Mouse (Mus musculus): ENCODE measurements around the gene Lrmp. TPM values are rescaled to one million over a fixed set of nuclear protein-coding genes. Genes with fewer than 3 reads are reported as not detected.
"Not testable (repeated sequence)": the region's sequence is repeated elsewhere in the genome, so short reads cannot be mapped to it uniquely, and the experiment has no call there.

The Lrmp gene
- polyA plus RNA-seq, 1 experiment from 2014 or later, result 31.4 TPM

- Histone ChIP-seq H3K4me2 (ENCODE audit: low read depth, low read length) (no peak overlapping the region), H3K36me3 (ENCODE audit: control insufficient read depth, insufficient read depth, low read length) (no peaks in the 10 kb centered on the region), H3K9ac (ENCODE audit: low read length) (no peak overlapping the region), H3K9me3 (replicated peaks; ENCODE audit: control insufficient read depth, low read length) (no peaks in the 10 kb centered on the region), H3K27ac (ENCODE audit: low read length) (no peak overlapping the region), H3K27me3 (ENCODE audit: control insufficient read depth, insufficient read depth, low read length) (no peaks in the 10 kb centered on the region), H3K4me3 (replicated peaks; ENCODE audit: low read length) (no peak overlapping the region), H3K4me1 (ENCODE audit: control insufficient read depth, insufficient read depth, low read length) (no peaks in the 10 kb centered on the region)
- WGBS, result 95% methylated on average over 3 of the region's 3 CpGs
- ATAC-seq (ENCODE audit: insufficient read depth, low FRiP score), result no peak
Observed at GRCm38 (mm10) chr6:145127652-145128051, 12.2 kb downstream of the Lrmp start.

- WGBS, result 73% methylated on average over 4 of the region's 4 CpGs
Observed at GRCm38 (mm10) chr6:145129563-145129962, 14.1 kb downstream of the Lrmp start.

GRCm38 (mm10) chr6:145131991-145132390, 16.5 kb downstream of the Lrmp start:
- WGBS, result 77% methylated on average over 5 of the region's 5 CpGs
- ATAC-seq (ENCODE audit: insufficient read depth, low FRiP score), result no peak

More at GRCm38 (mm10) chr6:145129563-145129962, 14.1 kb downstream of the Lrmp start:
- Histone ChIP-seq H3K9me3 (replicated peaks; ENCODE audit: control insufficient read depth, low read length) (no peaks in the 10 kb centered on the region), H3K9ac (ENCODE audit: low read length) (no peak overlapping the region), H3K36me3 (ENCODE audit: control insufficient read depth, insufficient read depth, low read length) (no peaks in the 10 kb centered on the region), H3K4me3 (replicated peaks; ENCODE audit: low read length) (no peak overlapping the region), H3K4me1 (ENCODE audit: control insufficient read depth, insufficient read depth, low read length) (no peaks in the 10 kb centered on the region), H3K27ac (ENCODE audit: low read length) (no peak overlapping the region), H3K4me2 (ENCODE audit: low read depth, low read length) (no peak overlapping the region), H3K27me3 (ENCODE audit: control insufficient read depth, insufficient read depth, low read length) (no peaks in the 10 kb centered on the region)
- no peak for ATAC-seq (ENCODE audit: insufficient read depth, low FRiP score)

GRCm38 (mm10) chr6:145132969-145133368, 17.5 kb downstream of the Lrmp start:
- WGBS, result 72% methylated on average over 5 of the region's 5 CpGs

More at GRCm38 (mm10) chr6:145131991-145132390, 16.5 kb downstream of the Lrmp start:
- H3K9ac ChIP-seq (ENCODE audit: low read length), result no peak overlapping the region
- no peak overlapping the region for H3K4me2 ChIP-seq (ENCODE audit: low read depth, low read length)
- no peak overlapping the region for H3K4me3 ChIP-seq (replicated peaks; ENCODE audit: low read length)
- H3K36me3 ChIP-seq (ENCODE audit: control insufficient read depth, insufficient read depth, low read length), result no peaks in the 10 kb centered on the region
- no peaks in the 10 kb centered on the region for H3K4me1 ChIP-seq (ENCODE audit: control insufficient read depth, insufficient read depth, low read length)
- no peaks in the 10 kb centered on the region for H3K27me3 ChIP-seq (ENCODE audit: control insufficient read depth, insufficient read depth, low read length)
- no peak overlapping the region for H3K27ac ChIP-seq (ENCODE audit: low read length)
- H3K9me3 ChIP-seq (replicated peaks; ENCODE audit: control insufficient read depth, low read length), result no peaks in the 10 kb centered on the region

GRCm38 (mm10) chr6:145135295-145135694, 19.8 kb downstream of the Lrmp start:
- Histone ChIP-seq H3K36me3 (ENCODE audit: control insufficient read depth, insufficient read depth, low read length) (no peaks in the 10 kb centered on the region), H3K27ac (ENCODE audit: low read length) (no peak overlapping the region), H3K4me1 (ENCODE audit: control insufficient read depth, insufficient read depth, low read length) (no peaks in the 10 kb centered on the region), H3K9me3 (replicated peaks; ENCODE audit: control insufficient read depth, low read length) (no peaks in the 10 kb centered on the region), H3K27me3 (ENCODE audit: control insufficient read depth, insufficient read depth, low read length) (no peaks in the 10 kb centered on the region), H3K4me2 (ENCODE audit: low read depth, low read length) (no peak overlapping the region), H3K9ac (ENCODE audit: low read length) (no peak overlapping the region), H3K4me3 (replicated peaks; ENCODE audit: low read length) (no peak overlapping the region)
- ATAC-seq (ENCODE audit: insufficient read depth, low FRiP score), result no peak
- 65% methylated on average over 3 of the region's 3 CpGs for WGBS

More at GRCm38 (mm10) chr6:145132969-145133368, 17.5 kb downstream of the Lrmp start:
- not testable (repeated sequence) for H3K36me3 ChIP-seq (ENCODE audit: control insufficient read depth, insufficient read depth, low read length); H3K4me1 ChIP-seq (ENCODE audit: control insufficient read depth, insufficient read depth, low read length); ATAC-seq (ENCODE audit: insufficient read depth, low FRiP score); H3K9ac ChIP-seq (ENCODE audit: low read length); H3K27me3 ChIP-seq (ENCODE audit: control insufficient read depth, insufficient read depth, low read length); H3K27ac ChIP-seq (ENCODE audit: low read length); H3K4me2 ChIP-seq (ENCODE audit: low read depth, low read length); H3K4me3 ChIP-seq (replicated peaks; ENCODE audit: low read length); H3K9me3 ChIP-seq (replicated peaks; ENCODE audit: control insufficient read depth, low read length)

GRCm38 (mm10) chr6:145135804-145136203, 20.4 kb downstream of the Lrmp start:
- no peak for ATAC-seq (ENCODE audit: insufficient read depth, low FRiP score)
- 54% methylated on average over 9 of the region's 9 CpGs for WGBS

GRCm38 (mm10) chr6:145136831-145137230, 21.4 kb downstream of the Lrmp start:
- WGBS, result 89% methylated on average over 5 of the region's 5 CpGs
- Histone ChIP-seq H3K27me3 (ENCODE audit: control insufficient read depth, insufficient read depth, low read length) (no peaks in the 10 kb centered on the region), H3K4me3 (replicated peaks; ENCODE audit: low read length) (no peak overlapping the region), H3K4me1 (ENCODE audit: control insufficient read depth, insufficient read depth, low read length) (0 out of 2 replicates have a peak, but pooled peaks cover 2% of the 10 kb centered on the region), H3K36me3 (ENCODE audit: control insufficient read depth, insufficient read depth, low read length) (no peaks in the 10 kb centered on the region), H3K27ac (ENCODE audit: low read length) (no peak overlapping the region), H3K9ac (ENCODE audit: low read length) (no peak overlapping the region), H3K9me3 (replicated peaks; ENCODE audit: control insufficient read depth, low read length) (no peaks in the 10 kb centered on the region), H3K4me2 (ENCODE audit: low read depth, low read length) (no peak overlapping the region)
- no peak for ATAC-seq (ENCODE audit: insufficient read depth, low FRiP score)

More at GRCm38 (mm10) chr6:145135804-145136203, 20.4 kb downstream of the Lrmp start:
- Histone ChIP-seq H3K9ac (ENCODE audit: low read length) (no peak overlapping the region), H3K27ac (ENCODE audit: low read length) (no peak overlapping the region), H3K4me2 (ENCODE audit: low read depth, low read length) (no peak overlapping the region), H3K36me3 (ENCODE audit: control insufficient read depth, insufficient read depth, low read length) (no peaks in the 10 kb centered on the region), H3K4me3 (replicated peaks; ENCODE audit: low read length) (no peak overlapping the region), H3K9me3 (replicated peaks; ENCODE audit: control insufficient read depth, low read length) (no peaks in the 10 kb centered on the region), H3K27me3 (ENCODE audit: control insufficient read depth, insufficient read depth, low read length) (no peaks in the 10 kb centered on the region), H3K4me1 (ENCODE audit: control insufficient read depth, insufficient read depth, low read length) (0 out of 2 replicates have a peak, but pooled peaks cover 2% of the 10 kb centered on the region)

- no peaks in the 10 kb centered on the region for H3K36me3 ChIP-seq (ENCODE audit: control insufficient read depth, insufficient read depth, low read length)
- no peak overlapping the region for H3K27ac ChIP-seq (ENCODE audit: low read length)
- ATAC-seq (ENCODE audit: insufficient read depth, low FRiP score), result no peak
- no peak overlapping the region for H3K9ac ChIP-seq (ENCODE audit: low read length)
- H3K9me3 ChIP-seq (replicated peaks; ENCODE audit: control insufficient read depth, low read length), result no peaks in the 10 kb centered on the region
- H3K4me2 ChIP-seq (ENCODE audit: low read depth, low read length), result no peak overlapping the region
- no peak overlapping the region for H3K4me3 ChIP-seq (replicated peaks; ENCODE audit: low read length)
- H3K4me1 ChIP-seq (ENCODE audit: control insufficient read depth, insufficient read depth, low read length), result peaks cover 9% of the 10 kb centered on the region; the same call in 1 of the 2 replicates
- no peaks in the 10 kb centered on the region for H3K27me3 ChIP-seq (ENCODE audit: control insufficient read depth, insufficient read depth, low read length)
- WGBS, result 71% methylated on average over 13 of the region's 13 CpGs
Observed at GRCm38 (mm10) chr6:145139236-145139635, 23.8 kb downstream of the Lrmp start.

- Histone ChIP-seq H3K27ac (ENCODE audit: low read length) (no peak overlapping the region), H3K27me3 (ENCODE audit: control insufficient read depth, insufficient read depth, low read length) (no peaks in the 10 kb centered on the region), H3K4me3 (replicated peaks; ENCODE audit: low read length) (no peak overlapping the region), H3K9me3 (replicated peaks; ENCODE audit: control insufficient read depth, low read length) (no peaks in the 10 kb centered on the region), H3K36me3 (ENCODE audit: control insufficient read depth, insufficient read depth, low read length) (no peaks in the 10 kb centered on the region), H3K4me2 (ENCODE audit: low read depth, low read length) (no peak overlapping the region), H3K4me1 (ENCODE audit: control insufficient read depth, insufficient read depth, low read length) (peaks cover 9% of the 10 kb centered on the region; the same call in 1 of the 2 replicates), H3K9ac (ENCODE audit: low read length) (no peak overlapping the region)
- ATAC-seq (ENCODE audit: insufficient read depth, low FRiP score), result no peak
- 76% methylated on average over 11 of the region's 11 CpGs for WGBS
Observed at GRCm38 (mm10) chr6:145139776-145140475, 24.5 kb downstream of the Lrmp start.
